In genomic region chr5:36725861-36726260, GRCm38 (mm10) we compare ENCODE assay signal across 14 mouse cellular contexts. TPM values are rescaled to one million over a fixed set of nuclear protein-coding genes. Genes with fewer than 3 reads are reported as not detected.
DNase-seq lines count a peak whose midpoint lies in the region; ATAC-seq and TF ChIP-seq lines count a peak whose summit lies in the region.
"Had no signal": no experiment of that assay in that cellular context is flagged by ENCODE, and none has a peak within 500 bp of the region (broad histone marks: within the 10 kb centered on the region; RNA-seq: fewer than 3 reads in every experiment).

No protein-coding gene starts in this region.

- no peaks in the 10 kb centered on the region for H3K9me3 ChIP-seq in liver, embryonic 11.5 days (ENCODE audit: control insufficient read depth, low read length)
- H3K9me3 ChIP-seq: embryonic facial prominence, embryonic 13.5 days; neural tube, embryonic 13.5 days had no signal

- no peak overlapping the region for H3K27ac ChIP-seq in testis, adult 2 months (ENCODE audit: control insufficient read depth, insufficient read depth, low read depth, low read length)
- peak overlapping the region; percentile 80 for H3K27ac ChIP-seq in kidney, adult 2 months (ENCODE audit: insufficient read depth, low read depth, low read length)
- peak overlapping the region; percentile 55 for H3K27ac ChIP-seq in liver, embryonic 11.5 days (ENCODE audit: low read depth, low read length)
- H3K27ac ChIP-seq: embryonic facial prominence, embryonic 13.5 days; neural tube, embryonic 13.5 days had no signal

- no peak for DNase-seq in testis, postnatal 14 days (ENCODE audit: low spot score)
- DNase-seq in kidney, adult 2 months = peak; percentile 68
- no peak for DNase-seq in liver, embryonic 11.5 days (ENCODE audit: low spot score)
- no peak for DNase-seq in lung, postnatal 14 days
- DNase-seq in cerebellum, adult 18-20 months = no peak
- DNase-seq: cerebellum, postnatal 10 days; heart, postnatal 36 days; right cerebral cortex, adult 18-20 months had no signal

- no peak overlapping the region for H3K4me3 ChIP-seq in testis, adult 2 months (ENCODE audit: control insufficient read depth, low read depth, low read length)
- H3K4me3 ChIP-seq in kidney, adult 2 months (ENCODE audit: insufficient read depth, low read depth, low read length) = no peak overlapping the region
- no peak overlapping the region for H3K4me3 ChIP-seq in liver, embryonic 11.5 days (ENCODE audit: low read depth, low read length)
- H3K4me3 ChIP-seq: embryonic facial prominence, embryonic 13.5 days; neural tube, embryonic 13.5 days had no signal

- TF ChIP-seq POLR2A in testis, adult 2 months (IDR thresholded peaks at IDR 0.05; ENCODE audit: control insufficient read depth, low read depth, low read length) = peak; percentile 39; the same call in 1 of the 2 replicates
- TF ChIP-seq POLR2A in kidney, adult 2 months (IDR thresholded peaks at IDR 0.05; ENCODE audit: low read depth, low read length) = no peak

- no peak for TF ChIP-seq CTCF in testis, adult 2 months (IDR thresholded peaks at IDR 0.05; ENCODE audit: control insufficient read depth, insufficient read depth, insufficient replicate concordance, low read depth, low read length)
- no peak for TF ChIP-seq CTCF in kidney, adult 2 months (conservative IDR thresholded peaks at IDR 0.05; ENCODE audit: insufficient read depth, insufficient read length, low read depth, low read length)

- H3K9ac ChIP-seq in liver, embryonic 11.5 days (ENCODE audit: low read depth, low read length) = no peak overlapping the region
- H3K9ac ChIP-seq: embryonic facial prominence, embryonic 13.5 days; neural tube, embryonic 13.5 days had no signal

- H3K4me1 ChIP-seq in testis, adult 2 months (ENCODE audit: control insufficient read depth, insufficient read depth, low read length) = no peaks in the 10 kb centered on the region; the same call in none of the 2 replicates
- peaks cover 16% of the 10 kb centered on the region for H3K4me1 ChIP-seq in kidney, adult 2 months (ENCODE audit: control insufficient read depth, insufficient read depth, low read length)
- H3K4me1 ChIP-seq in liver, embryonic 11.5 days (replicated peaks; ENCODE audit: control insufficient read depth, insufficient read depth, low read length) = peaks cover 36% of the 10 kb centered on the region
- H3K4me1 ChIP-seq: embryonic facial prominence, embryonic 13.5 days; neural tube, embryonic 13.5 days had no signal

- 39% methylated on average over 12 of the region's 12 CpGs for WGBS in kidney, adult 2 months
- 73% methylated on average over 12 of the region's 12 CpGs for WGBS in liver, embryonic 11.5 days

- no peak for ATAC-seq in liver, embryonic 11.5 days (replicated peaks; ENCODE audit: low FRiP score)
- no peak for ATAC-seq in erythroblast, adult 5-6 weeks (replicated peaks; ENCODE audit: low FRiP score, poor library complexity, severe bottlenecking)
- ATAC-seq: forebrain, embryonic 14.5 days; midbrain, embryonic 16.5 days had no signal

- H3K27me3 ChIP-seq in testis, adult 2 months (ENCODE audit: control insufficient read depth, insufficient read depth, low read length) = no peaks in the 10 kb centered on the region
- no peaks in the 10 kb centered on the region for H3K27me3 ChIP-seq in kidney, adult 2 months (replicated peaks; ENCODE audit: control insufficient read depth, insufficient read depth, low read length)
- no peaks in the 10 kb centered on the region for H3K27me3 ChIP-seq in liver, embryonic 11.5 days (replicated peaks; ENCODE audit: control insufficient read depth, insufficient read depth, low read length)
- H3K27me3 ChIP-seq: embryonic facial prominence, embryonic 13.5 days; neural tube, embryonic 13.5 days had no signal

- no peaks in the 10 kb centered on the region for H3K36me3 ChIP-seq in testis, adult 2 months (ENCODE audit: control insufficient read depth, insufficient read depth, low read length)
- H3K36me3 ChIP-seq in kidney, adult 2 months (ENCODE audit: control insufficient read depth, insufficient read depth, low read length) = no peaks in the 10 kb centered on the region
- H3K36me3 ChIP-seq in liver, embryonic 11.5 days (ENCODE audit: control insufficient read depth, insufficient read depth, low read length) = no peaks in the 10 kb centered on the region
- H3K36me3 ChIP-seq: embryonic facial prominence, embryonic 13.5 days; neural tube, embryonic 13.5 days had no signal

- peak overlapping the region; percentile 14 for H3K4me2 ChIP-seq in liver, embryonic 11.5 days
- H3K4me2 ChIP-seq: embryonic facial prominence, embryonic 13.5 days; neural tube, embryonic 13.5 days had no signal

RNA-seq across cellular contexts. Expression of gene Bloc1s4, which starts 22.6 kb away (rescaled TPM):
- 22.6 and 22.9 TPM in 2 replicates for polyA plus RNA-seq in testis, adult 2 months (2012; rRNA removed)
- polyA plus RNA-seq in kidney, adult 2 months (2012; rRNA removed) = 15.8 and 21.1 TPM in 2 replicates
- 29.1 and 30.0 TPM in 2 replicates for polyA plus RNA-seq in liver, embryonic 11.5 days (2014; fragmentation: Nextera tagmentation; extraction: Ambion mirVana)
- 2.3 TPM in 2 replicates for total RNA-seq in erythroblast, adult 5-6 weeks (2015; ENCODE audit: low replicate concordance)
- 8.3 and 10.0 TPM in 2 replicates for total RNA-seq in erythroblast, adult 5-6 weeks (2017; ENCODE audit: low replicate concordance)

RNA-seq across cellular contexts. Expression of gene D5Ertd579e, which starts 30.0 kb away (rescaled TPM):
- 16.6 and 23.1 TPM in 2 replicates for polyA plus RNA-seq in testis, adult 2 months (2012; rRNA removed)
- 22.1 and 23.1 TPM in 2 replicates for polyA plus RNA-seq in kidney, adult 2 months (2012; rRNA removed)
- 19.3 TPM in 2 replicates for polyA plus RNA-seq in liver, embryonic 11.5 days (2014; fragmentation: Nextera tagmentation; extraction: Ambion mirVana)
- total RNA-seq in erythroblast, adult 5-6 weeks (2015; ENCODE audit: low replicate concordance) = 121 and 122 TPM in 2 replicates
- 221 and 226 TPM in 2 replicates for total RNA-seq in erythroblast, adult 5-6 weeks (2017; ENCODE audit: low replicate concordance)
